Mouse (Mus musculus) brain, adult 2 months (tissue): ENCODE results near the gene Sec14l2.
"Not testable (repeated sequence)": the region's sequence is repeated elsewhere in the genome, so short reads cannot be mapped to it uniquely, and the experiment has no call there.

ENCODE experiments used
- DNase-seq: peaks from one replicate; pipeline ENCODE4 v3.0.0; 2011; ENCODE audit warnings: low read depth, low spot score

Gene Sec14l2

GRCm38 (mm10) chr11:4133450-4133849, 10.2 kb upstream of the Sec14l2 start:
- peak; percentile 25 for DNase-seq

- DNase-seq, result not testable (repeated sequence)
Measured at GRCm38 (mm10) chr11:4128461-4128860, 5.2 kb upstream of the Sec14l2 start.

- no peak for DNase-seq
Measured at GRCm38 (mm10) chr11:4127059-4127458, 3.8 kb upstream of the Sec14l2 start.

- DNase-seq, result peak; percentile 48
Measured at GRCm38 (mm10) chr11:4123922-4124321, 707 bp upstream of the Sec14l2 start.

- DNase-seq, result no peak
Measured at GRCm38 (mm10) chr11:4122226-4122625, 989 bp downstream of the Sec14l2 start.

- DNase-seq, result no peak
Measured at GRCm38 (mm10) chr11:4121691-4122090, 1.5 kb downstream of the Sec14l2 start.

- no peak for DNase-seq
Measured at GRCm38 (mm10) chr11:4119635-4120034, 3.6 kb downstream of the Sec14l2 start.

- peak; percentile 87 for DNase-seq
Measured at GRCm38 (mm10) chr11:4118081-4118921, 4.9 kb downstream of the Sec14l2 start.

- peak; percentile 51 for DNase-seq
Measured at GRCm38 (mm10) chr11:4117372-4118071, 5.7 kb downstream of the Sec14l2 start.

- peak; percentile 72 for DNase-seq
Measured at GRCm38 (mm10) chr11:4116458-4117141, 6.6 kb downstream of the Sec14l2 start.

GRCm38 (mm10) chr11:4115407-4115806, 7.8 kb downstream of the Sec14l2 start:
- DNase-seq, result peak; percentile 67

- DNase-seq, result not testable (repeated sequence)
Measured at GRCm38 (mm10) chr11:4114541-4114940, 8.7 kb downstream of the Sec14l2 start.

GRCm38 (mm10) chr11:4113970-4114369, 9.2 kb downstream of the Sec14l2 start:
- no peak for DNase-seq

GRCm38 (mm10) chr11:4113496-4113895, 9.7 kb downstream of the Sec14l2 start:
- no peak for DNase-seq

- DNase-seq, result no peak
Measured at GRCm38 (mm10) chr11:4112861-4113260, 10.4 kb downstream of the Sec14l2 start.

GRCm38 (mm10) chr11:4112033-4112432, 11.2 kb downstream of the Sec14l2 start:
- no peak for DNase-seq

GRCm38 (mm10) chr11:4108691-4109090, 14.5 kb downstream of the Sec14l2 start:
- no peak for DNase-seq

GRCm38 (mm10) chr11:4107901-4108300, 15.3 kb downstream of the Sec14l2 start:
- DNase-seq, result not testable (repeated sequence)

GRCm38 (mm10) chr11:4105444-4105843, 17.8 kb downstream of the Sec14l2 start:
- peak; percentile 87 for DNase-seq

GRCm38 (mm10) chr11:4104989-4105388, 18.2 kb downstream of the Sec14l2 start:
- DNase-seq, result peak; percentile 64

GRCm38 (mm10) chr11:4103522-4103921, 19.7 kb downstream of the Sec14l2 start:
- DNase-seq, result no peak

- DNase-seq, result peak; percentile 53
Measured at GRCm38 (mm10) chr11:4101851-4102250, 21.4 kb downstream of the Sec14l2 start.
